ENCODE assay signal across 8 mouse cellular contexts in genomic region chr6:51380275-51380575, GRCm38 (mm10). TPM values are rescaled to one million over a fixed set of nuclear protein-coding genes. Genes with fewer than 3 reads are reported as not detected.
A peak's percentile ranks its signal among the peaks of the same experiment; 100 is the strongest.
DNase-seq lines count a peak whose midpoint lies in the region; ATAC-seq lines count a peak whose summit lies in the region.

No protein-coding gene starts in this region.

- H3K9ac ChIP-seq in heart, embryonic 13.5 days, result no peak overlapping the region
- H3K9ac ChIP-seq in limb, embryonic 13.5 days, result no peak overlapping the region
- H3K9ac ChIP-seq in stomach, embryonic 16.5 days (ENCODE audit: low read length), result no peak overlapping the region

- H3K27ac ChIP-seq in heart, embryonic 13.5 days (replicated peaks), result no peak overlapping the region
- H3K27ac ChIP-seq in limb, embryonic 13.5 days, result no peak overlapping the region
- peak overlapping the region; percentile 11; the same call in 1 of the 2 replicates for H3K27ac ChIP-seq in stomach, embryonic 16.5 days (ENCODE audit: low read length)

- no peaks in the 10 kb centered on the region for H3K9me3 ChIP-seq in heart, embryonic 13.5 days
- H3K9me3 ChIP-seq in limb, embryonic 13.5 days, result no peaks in the 10 kb centered on the region
- H3K9me3 ChIP-seq in stomach, embryonic 16.5 days (replicated peaks; ENCODE audit: control insufficient read depth, low read length), result no peaks in the 10 kb centered on the region

- ATAC-seq in heart, embryonic 13.5 days (ENCODE audit: extremely low read depth, insufficient number of reproducible peaks, low FRiP score, low TSS enrichment), result no peak
- ATAC-seq in limb, embryonic 13.5 days (ENCODE audit: low FRiP score, low read depth), result no peak
- no peak for ATAC-seq in stomach, embryonic 16.5 days (ENCODE audit: insufficient read depth, low FRiP score)

- 59% methylated on average over 4 of the region's 4 CpGs for WGBS in heart, embryonic 13.5 days
- WGBS in limb, embryonic 13.5 days, result 87% methylated on average over 4 of the region's 4 CpGs
- WGBS in stomach, embryonic 16.5 days, result 60% methylated on average over 4 of the region's 4 CpGs

- peak overlapping the region; percentile 75 for H3K4me2 ChIP-seq in heart, embryonic 13.5 days
- peak overlapping the region; percentile 63; the same call in 1 of the 2 replicates for H3K4me2 ChIP-seq in limb, embryonic 13.5 days (replicated peaks)
- no peak overlapping the region for H3K4me2 ChIP-seq in stomach, embryonic 16.5 days (ENCODE audit: low read depth, low read length)

- peak overlapping the region; percentile 55; the same call in 1 of the 2 replicates for H3K4me3 ChIP-seq in heart, embryonic 13.5 days
- no peak overlapping the region for H3K4me3 ChIP-seq in limb, embryonic 13.5 days
- no peak overlapping the region for H3K4me3 ChIP-seq in stomach, embryonic 16.5 days (replicated peaks; ENCODE audit: low read length)

- H3K4me1 ChIP-seq in heart, embryonic 13.5 days, result peaks cover 11% of the 10 kb centered on the region
- H3K4me1 ChIP-seq in limb, embryonic 13.5 days, result 0 out of 2 replicates have a peak, but pooled peaks cover 5% of the 10 kb centered on the region
- peaks cover 3% of the 10 kb centered on the region; the same call in 1 of the 2 replicates for H3K4me1 ChIP-seq in stomach, embryonic 16.5 days (ENCODE audit: control insufficient read depth, insufficient read depth, low read length)

- H3K27me3 ChIP-seq in heart, embryonic 13.5 days (replicated peaks), result no peaks in the 10 kb centered on the region
- H3K27me3 ChIP-seq in limb, embryonic 13.5 days, result no peaks in the 10 kb centered on the region
- no peaks in the 10 kb centered on the region for H3K27me3 ChIP-seq in stomach, embryonic 16.5 days (ENCODE audit: control insufficient read depth, insufficient read depth, low read length)

- no peaks in the 10 kb centered on the region for H3K36me3 ChIP-seq in heart, embryonic 13.5 days
- H3K36me3 ChIP-seq in limb, embryonic 13.5 days, result no peaks in the 10 kb centered on the region
- no peaks in the 10 kb centered on the region for H3K36me3 ChIP-seq in stomach, embryonic 16.5 days (ENCODE audit: control insufficient read depth, insufficient read depth, low read length)

- no peak for DNase-seq in heart, adult 8-10 months (ENCODE audit: low spot score)
- peak; percentile 12 to 29 for DNase-seq in right cerebral cortex, adult 2 months (ENCODE audit: low spot score in 2 of 2)
- no peak for DNase-seq in right cerebral cortex, postnatal 25 days
- no peak for DNase-seq in adrenal gland, adult (ENCODE audit: inconsistent age in 2 of 2, low spot score in 1 of 2)
- DNase-seq in T-cell, adult 2 months (ENCODE audit: low spot score), result no peak

RNA-seq across cellular contexts. Expression of gene Nfe2l3, which starts 52.2 kb away (rescaled TPM):
- 3.0 and 3.1 TPM in 2 replicates for polyA plus RNA-seq in heart, embryonic 13.5 days (2015; fragmentation: Nextera tagmentation; extraction: Ambion mirVana)
- total RNA-seq in heart, adult 8-10 months (2022), result under 1 TPM in 2 of 4 experiments, not detected in 2; 0.28 to 0.35 TPM
- polyA plus RNA-seq in limb, embryonic 13.5 days (2015; fragmentation: Nextera tagmentation; extraction: Ambion mirVana), result 1.6 and 1.9 TPM in 2 replicates
- 7.0 and 7.4 TPM in 2 replicates for polyA plus RNA-seq in stomach, embryonic 16.5 days (2015; fragmentation: Nextera tagmentation; extraction: Ambion mirVana)

Comparison
In these comparisons a context has a peak if more than half of its experiments do, and no peak if none do; other contexts are left out.
1. DNase-seq: peak in right cerebral cortex, adult 2 months (2 of 2); none in heart, adult 8-10 months (single experiment), right cerebral cortex, postnatal 25 days (single experiment), adrenal gland, adult (0 of 2) and T-cell, adult 2 months (single experiment).